Mouse (Mus musculus): ENCODE data around the gene Ccdc113. TPM values are rescaled to one million over a fixed set of nuclear protein-coding genes. Genes with fewer than 3 reads are reported as not detected.

Ccdc113 gene
- polyA plus RNA-seq, 1 experiment: not detected

DNA sequence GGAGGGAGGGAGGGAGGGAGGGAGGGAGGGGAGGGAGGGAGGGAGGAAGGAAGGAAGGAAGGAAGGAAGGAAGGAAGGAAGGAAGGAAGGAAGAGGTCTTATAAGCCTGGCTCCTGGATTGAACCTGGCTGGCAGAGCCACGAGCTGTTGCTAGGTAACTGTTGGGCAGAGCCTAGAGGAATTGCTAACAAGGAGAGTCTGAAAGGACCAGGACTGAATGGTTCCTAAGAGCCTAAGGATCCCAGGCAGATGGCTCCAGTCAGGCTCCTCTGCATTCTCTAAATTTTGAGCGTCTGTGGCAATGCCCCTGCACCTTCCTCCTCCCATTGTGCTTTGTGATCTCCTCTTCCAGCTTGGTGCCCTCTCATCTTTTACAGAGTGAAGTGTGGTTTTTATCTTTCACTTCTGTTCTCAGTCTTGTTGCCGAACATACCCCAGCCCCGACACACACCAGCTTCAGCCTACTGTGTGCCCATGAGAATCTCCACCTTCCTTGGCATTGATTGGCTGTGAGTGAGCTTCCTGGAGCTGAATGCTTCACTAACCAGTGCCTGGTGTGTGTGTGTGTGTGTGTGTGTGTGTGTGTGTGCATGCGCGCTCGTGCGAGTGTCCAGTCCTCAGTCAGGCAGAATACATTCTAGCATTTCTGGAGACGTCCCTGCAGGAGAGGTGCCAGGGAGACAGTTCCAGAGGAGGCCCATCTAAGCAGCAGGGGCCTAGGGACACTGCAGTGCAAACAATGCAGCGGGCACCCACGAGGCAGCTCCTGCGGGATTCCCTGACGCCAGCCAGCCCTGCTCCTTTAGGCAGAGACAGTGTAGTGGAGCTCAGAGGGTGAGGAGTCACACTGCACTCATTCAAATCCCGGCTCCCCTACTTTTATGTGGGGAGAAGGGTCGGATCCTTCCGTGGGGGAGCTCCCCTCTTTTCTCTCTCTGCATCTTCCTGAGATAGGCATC is 16.3 kb downstream of the Ccdc113 start:
- no peak for TF ChIP-seq FOSL1 (IDR thresholded peaks at IDR 0.05; ENCODE audit: insufficient read depth, low read length, poor library complexity, severe bottlenecking)
- H3K4me3 ChIP-seq (ENCODE audit: insufficient read depth, poor library complexity, severe bottlenecking): no peak overlapping the region
- H3K79me2 ChIP-seq (ENCODE audit: control insufficient read depth, insufficient read depth): no peaks in the 10 kb centered on the region
- H3K27me3 ChIP-seq (ENCODE audit: control insufficient read depth, insufficient read depth, insufficient read length): peaks cover 29% of the 10 kb centered on the region
- H3ac ChIP-seq (ENCODE audit: control insufficient read depth, insufficient read length, low read depth): no peak overlapping the region
- H3K79me3 ChIP-seq (ENCODE audit: low read depth): no peaks in the 10 kb centered on the region
- H3K36me3 ChIP-seq (ENCODE audit: control insufficient read depth, insufficient read depth): no peaks in the 10 kb centered on the region

DNA sequence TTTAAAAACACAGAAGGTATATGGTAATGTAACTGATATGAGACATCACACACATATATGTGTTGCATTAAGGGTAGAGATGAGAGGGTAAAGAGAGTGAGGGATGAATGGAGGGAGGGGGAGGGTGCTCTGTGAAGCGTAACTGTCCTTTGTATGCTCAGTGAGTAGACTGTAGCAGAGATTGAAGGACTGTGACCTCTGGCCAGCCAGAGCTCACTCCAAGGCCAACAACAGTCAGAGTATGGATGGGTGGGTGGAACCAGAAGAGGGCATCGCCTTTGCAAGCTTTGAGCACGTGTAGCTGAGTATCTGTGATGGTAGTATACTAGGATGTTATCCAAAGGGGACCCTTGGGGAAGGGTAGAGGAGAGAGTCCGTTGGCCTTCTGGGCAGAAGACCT is 17.7 kb downstream of the Ccdc113 start:
- Histone ChIP-seq H3K4me3 (ENCODE audit: insufficient read depth, poor library complexity, severe bottlenecking) (no peak overlapping the region), H3K79me3 (ENCODE audit: low read depth) (no peaks in the 10 kb centered on the region), H3ac (ENCODE audit: control insufficient read depth, insufficient read length, low read depth) (no peak overlapping the region), H3K27me3 (ENCODE audit: control insufficient read depth, insufficient read depth, insufficient read length) (peaks cover 19% of the 10 kb centered on the region), H3K79me2 (ENCODE audit: control insufficient read depth, insufficient read depth) (no peaks in the 10 kb centered on the region), H3K36me3 (ENCODE audit: control insufficient read depth, insufficient read depth) (no peaks in the 10 kb centered on the region)
- no peak for TF ChIP-seq FOSL1 (IDR thresholded peaks at IDR 0.05; ENCODE audit: insufficient read depth, low read length, poor library complexity, severe bottlenecking)
- TF ChIP-seq MYOD1 (IDR thresholded peaks at IDR 0.05; ENCODE audit: control insufficient read depth, insufficient read length, low read depth): no peak
- no peak for TF ChIP-seq MYOG (IDR thresholded peaks at IDR 0.05; ENCODE audit: control insufficient read depth, extremely low read depth, insufficient read length)
- no peak for TF ChIP-seq MAX (IDR thresholded peaks at IDR 0.05)
- TF ChIP-seq CTCF (IDR thresholded peaks at IDR 0.05; ENCODE audit: control insufficient read depth, insufficient read depth, insufficient read length): no peak
- TF ChIP-seq CEBPB (IDR thresholded peaks at IDR 0.05; ENCODE audit: low read depth): no peak
- no peak for TF ChIP-seq USF1 (IDR thresholded peaks at IDR 0.05; ENCODE audit: low read depth)

DNA sequence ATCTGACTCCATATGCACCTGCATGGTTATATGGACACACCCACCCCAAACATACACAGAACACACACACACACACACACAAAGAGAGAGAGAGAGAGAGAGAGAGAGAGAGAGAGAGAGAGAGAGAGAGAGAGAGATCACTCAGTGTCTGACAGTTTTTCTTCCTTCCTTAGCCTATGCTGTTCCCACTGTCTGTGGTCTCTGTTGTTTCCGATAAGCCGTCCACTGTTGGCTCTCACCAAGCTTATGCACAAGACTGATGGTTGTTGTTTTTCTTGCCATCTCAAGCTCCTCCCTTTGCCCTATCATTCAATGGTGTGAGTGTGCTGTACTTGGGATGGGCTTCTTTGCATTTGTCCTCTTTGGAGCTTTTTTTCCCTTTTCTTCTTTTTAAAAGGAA is 22.1 kb downstream of the Ccdc113 start:
- no peaks in the 10 kb centered on the region for H3K36me3 ChIP-seq (ENCODE audit: control insufficient read depth, insufficient read depth)
- H3K27me3 ChIP-seq (ENCODE audit: control insufficient read depth, insufficient read depth, insufficient read length): peaks cover 37% of the 10 kb centered on the region
- no peak overlapping the region for H3K4me3 ChIP-seq (ENCODE audit: insufficient read depth, poor library complexity, severe bottlenecking)
- H3K79me3 ChIP-seq (ENCODE audit: low read depth): no peaks in the 10 kb centered on the region
- TF ChIP-seq MYOG (IDR thresholded peaks at IDR 0.05; ENCODE audit: control insufficient read depth, extremely low read depth, insufficient read length) (no peak), CTCF (IDR thresholded peaks at IDR 0.05; ENCODE audit: control insufficient read depth, insufficient read depth, insufficient read length) (no peak), MAX (IDR thresholded peaks at IDR 0.05) (no peak), USF1 (IDR thresholded peaks at IDR 0.05; ENCODE audit: low read depth) (no peak), MYOD1 (IDR thresholded peaks at IDR 0.05; ENCODE audit: control insufficient read depth, insufficient read length, low read depth) (no peak), CEBPB (IDR thresholded peaks at IDR 0.05; ENCODE audit: low read depth) (no peak), FOSL1 (IDR thresholded peaks at IDR 0.05; ENCODE audit: insufficient read depth, low read length, poor library complexity, severe bottlenecking) (no peak)
- no peaks in the 10 kb centered on the region for H3K79me2 ChIP-seq (ENCODE audit: control insufficient read depth, insufficient read depth)
- no peak overlapping the region for H3ac ChIP-seq (ENCODE audit: control insufficient read depth, insufficient read length, low read depth)

DNA sequence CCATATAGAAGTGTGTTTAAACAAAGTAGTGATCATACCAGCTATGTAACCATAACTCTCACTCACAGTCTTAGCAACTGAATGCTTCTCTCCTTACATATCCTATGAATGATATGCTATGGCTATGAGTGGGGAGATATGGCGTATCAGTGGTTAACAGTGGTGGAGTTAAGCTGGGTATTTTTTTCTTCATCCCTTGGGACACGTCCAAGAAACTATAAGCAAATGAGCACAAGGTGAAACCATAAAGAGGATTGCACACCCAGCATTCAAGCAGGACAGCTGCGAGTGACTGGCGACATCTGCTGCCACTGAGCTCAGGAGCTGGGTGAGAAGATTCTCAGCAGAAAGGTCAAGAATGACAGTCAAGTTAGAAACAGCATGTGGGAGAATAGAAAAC is 32.3 kb downstream of the Ccdc113 start:
- peaks cover 32% of the 10 kb centered on the region for H3K27me3 ChIP-seq (ENCODE audit: control insufficient read depth, insufficient read depth, insufficient read length)
- H3K4me3 ChIP-seq (ENCODE audit: insufficient read depth, poor library complexity, severe bottlenecking): no peak overlapping the region
- TF ChIP-seq MAX (IDR thresholded peaks at IDR 0.05) (no peak), MYOG (IDR thresholded peaks at IDR 0.05; ENCODE audit: control insufficient read depth, extremely low read depth, insufficient read length) (no peak), CEBPB (IDR thresholded peaks at IDR 0.05; ENCODE audit: low read depth) (no peak), CTCF (IDR thresholded peaks at IDR 0.05; ENCODE audit: control insufficient read depth, insufficient read depth, insufficient read length) (no peak), FOSL1 (IDR thresholded peaks at IDR 0.05; ENCODE audit: insufficient read depth, low read length, poor library complexity, severe bottlenecking) (no peak), USF1 (IDR thresholded peaks at IDR 0.05; ENCODE audit: low read depth) (no peak), MYOD1 (IDR thresholded peaks at IDR 0.05; ENCODE audit: control insufficient read depth, insufficient read length, low read depth) (no peak)
- H3K36me3 ChIP-seq (ENCODE audit: control insufficient read depth, insufficient read depth): no peaks in the 10 kb centered on the region
- H3K79me3 ChIP-seq (ENCODE audit: low read depth): no peaks in the 10 kb centered on the region
- H3K79me2 ChIP-seq (ENCODE audit: control insufficient read depth, insufficient read depth): no peaks in the 10 kb centered on the region
- H3ac ChIP-seq (ENCODE audit: control insufficient read depth, insufficient read length, low read depth): no peak overlapping the region

DNA sequence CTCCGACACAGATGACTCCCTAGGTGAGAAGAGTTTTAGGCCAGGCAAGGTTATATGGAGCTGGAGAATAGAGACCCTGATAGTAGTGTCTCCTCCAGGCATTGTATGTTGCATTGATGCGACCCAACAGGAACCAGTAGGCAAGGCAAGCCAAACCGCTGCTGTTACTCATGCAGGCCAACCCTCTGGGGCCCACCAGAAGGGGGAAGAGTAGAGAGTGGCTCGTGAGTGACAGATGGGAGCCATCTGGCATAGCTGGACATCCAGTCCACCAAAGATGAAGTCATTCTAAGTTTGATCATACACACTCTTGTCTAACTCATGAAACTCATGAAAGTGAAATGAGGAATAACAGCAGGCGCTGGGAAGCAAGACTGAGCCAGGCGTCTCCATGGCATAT is 32.9 kb downstream of the Ccdc113 start:
- Histone ChIP-seq H3ac (ENCODE audit: control insufficient read depth, insufficient read length, low read depth) (no peak overlapping the region), H3K79me3 (ENCODE audit: low read depth) (no peaks in the 10 kb centered on the region), H3K36me3 (ENCODE audit: control insufficient read depth, insufficient read depth) (no peaks in the 10 kb centered on the region), H3K4me3 (ENCODE audit: insufficient read depth, poor library complexity, severe bottlenecking) (no peak overlapping the region), H3K79me2 (ENCODE audit: control insufficient read depth, insufficient read depth) (no peaks in the 10 kb centered on the region), H3K27me3 (ENCODE audit: control insufficient read depth, insufficient read depth, insufficient read length) (peaks cover 26% of the 10 kb centered on the region)
- TF ChIP-seq MAX (IDR thresholded peaks at IDR 0.05): no peak
- TF ChIP-seq CEBPB (IDR thresholded peaks at IDR 0.05; ENCODE audit: low read depth): no peak
- TF ChIP-seq USF1 (IDR thresholded peaks at IDR 0.05; ENCODE audit: low read depth): no peak
- no peak for TF ChIP-seq MYOG (IDR thresholded peaks at IDR 0.05; ENCODE audit: control insufficient read depth, extremely low read depth, insufficient read length)
- TF ChIP-seq MYOD1 (IDR thresholded peaks at IDR 0.05; ENCODE audit: control insufficient read depth, insufficient read length, low read depth): no peak
- TF ChIP-seq FOSL1 (IDR thresholded peaks at IDR 0.05; ENCODE audit: insufficient read depth, low read length, poor library complexity, severe bottlenecking): no peak
- TF ChIP-seq CTCF (IDR thresholded peaks at IDR 0.05; ENCODE audit: control insufficient read depth, insufficient read depth, insufficient read length): no peak

Measured in C2C12 (cell line).